Mouse (Mus musculus) liver (tissue): ENCODE data around the gene Olfr374.
"Not testable (repeated sequence)": the region's sequence is repeated elsewhere in the genome, so short reads cannot be mapped to it uniquely, and the experiment has no call there.

Experiments used
- DNase-seq: peaks from one replicate; pipeline ENCODE4 v3.0.0-alpha.2; 2020; ENCODE audit warnings: mixed read lengths

The Olfr374 gene

GRCm38 (mm10) chr8:72106740-72107139, at the start of gene Olfr374:
Gene Olfr374, plus strand, starts transcription at chr8:72107040.
- DNase-seq = no peak

- DNase-seq = not testable (repeated sequence)
These were observed 49.2 kb upstream of the Olfr374 start for GRCm38 (mm10) chr8:72057643-72058042.

DNA sequence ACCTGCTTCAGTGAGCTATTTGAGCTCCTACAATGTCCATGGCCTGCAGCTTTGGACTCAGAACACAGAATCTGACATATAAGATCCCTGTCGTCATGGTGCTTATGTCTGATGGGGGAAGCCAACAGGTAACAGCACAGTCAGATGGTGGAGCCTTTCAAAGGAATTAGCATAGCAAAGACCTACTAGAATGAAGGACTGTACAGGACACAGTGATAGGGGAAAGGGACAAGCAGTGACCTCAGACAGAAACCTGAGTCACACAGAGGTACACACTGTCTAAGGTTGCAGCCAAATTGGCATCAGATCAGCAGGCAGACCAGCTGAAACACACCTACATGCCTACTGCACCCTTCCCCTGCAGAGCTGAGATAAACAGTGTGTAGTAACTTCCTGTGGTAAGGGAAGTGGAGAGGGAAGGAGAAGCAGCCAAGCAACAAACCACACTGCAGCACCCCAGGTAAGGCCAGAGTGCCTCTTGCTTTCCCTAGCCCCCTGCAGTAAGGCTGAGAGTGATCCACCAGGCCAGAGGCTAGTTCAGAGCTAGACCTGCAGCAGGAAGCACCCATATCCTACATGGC, 39.9 kb upstream of the Olfr374 start:
- not testable (repeated sequence) for DNase-seq

DNA sequence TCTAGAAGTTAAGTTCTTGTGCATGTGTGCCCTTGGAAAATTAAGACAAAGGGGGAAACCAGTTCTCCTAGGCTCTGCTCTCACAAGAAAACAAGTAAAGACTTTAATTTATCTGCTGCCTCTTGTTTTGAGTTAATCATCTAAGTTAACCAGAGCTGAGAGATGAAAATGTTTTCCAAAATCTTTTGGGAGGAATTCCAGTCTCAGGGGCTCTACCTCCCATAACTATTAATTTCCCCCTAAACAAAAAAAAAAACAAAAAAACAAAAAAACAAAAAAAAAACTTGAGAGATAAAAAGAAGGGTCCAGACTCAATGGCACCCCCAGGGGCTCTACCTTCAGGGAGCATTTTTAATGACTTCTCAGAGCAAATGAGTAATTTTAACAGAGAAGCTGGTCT, 24.0 kb upstream of the Olfr374 start, which contains the start of gene Olfr373:
Olfr373 (plus strand) TSS at position 301 of the 400 bp plus-strand sequence.
- DNase-seq = not testable (repeated sequence)

DNA sequence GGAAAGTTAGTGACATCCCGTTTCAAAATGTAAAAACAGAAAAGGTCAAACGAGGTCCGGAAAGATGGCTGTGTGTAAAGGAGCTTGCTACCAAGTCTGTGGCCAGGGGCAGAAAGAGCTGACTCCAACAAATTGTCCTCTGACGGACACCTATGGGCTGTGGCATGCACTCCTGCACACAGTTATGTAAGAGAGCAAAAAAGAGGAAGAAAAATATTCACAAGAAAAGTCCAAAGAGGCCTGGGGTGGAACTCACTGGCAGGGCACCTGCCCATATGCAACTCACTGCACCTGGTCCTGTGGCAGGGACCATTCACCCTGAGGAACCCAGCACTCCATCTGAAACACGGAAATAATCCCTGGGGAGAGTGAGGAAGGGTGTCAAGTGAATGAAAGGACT, 22.1 kb upstream of the Olfr374 start:
- no peak for DNase-seq

DNA sequence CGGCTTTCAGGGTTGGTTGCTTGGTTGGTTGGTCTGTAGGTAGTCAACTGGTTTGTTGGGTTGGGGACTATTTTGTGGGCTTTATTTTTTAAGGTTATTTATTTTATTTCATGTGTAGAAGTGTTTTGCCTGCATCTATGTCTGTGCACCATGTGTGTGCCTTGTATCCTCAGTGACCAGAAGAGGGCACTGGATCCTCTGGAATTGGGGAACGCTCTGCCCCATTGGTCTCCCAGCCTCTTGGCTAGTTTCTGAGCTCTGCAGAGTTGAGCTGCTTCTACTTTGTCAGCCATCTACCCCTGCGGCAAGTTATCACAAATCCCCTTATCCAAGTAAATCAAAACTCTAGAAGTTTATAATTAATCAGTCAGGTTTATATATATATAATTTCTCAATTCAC, 19.2 kb upstream of the Olfr374 start:
- DNase-seq = not testable (repeated sequence)

GRCm38 (mm10) chr8:72096721-72097120, 10.1 kb upstream of the Olfr374 start:
- DNase-seq = not testable (repeated sequence)

DNA sequence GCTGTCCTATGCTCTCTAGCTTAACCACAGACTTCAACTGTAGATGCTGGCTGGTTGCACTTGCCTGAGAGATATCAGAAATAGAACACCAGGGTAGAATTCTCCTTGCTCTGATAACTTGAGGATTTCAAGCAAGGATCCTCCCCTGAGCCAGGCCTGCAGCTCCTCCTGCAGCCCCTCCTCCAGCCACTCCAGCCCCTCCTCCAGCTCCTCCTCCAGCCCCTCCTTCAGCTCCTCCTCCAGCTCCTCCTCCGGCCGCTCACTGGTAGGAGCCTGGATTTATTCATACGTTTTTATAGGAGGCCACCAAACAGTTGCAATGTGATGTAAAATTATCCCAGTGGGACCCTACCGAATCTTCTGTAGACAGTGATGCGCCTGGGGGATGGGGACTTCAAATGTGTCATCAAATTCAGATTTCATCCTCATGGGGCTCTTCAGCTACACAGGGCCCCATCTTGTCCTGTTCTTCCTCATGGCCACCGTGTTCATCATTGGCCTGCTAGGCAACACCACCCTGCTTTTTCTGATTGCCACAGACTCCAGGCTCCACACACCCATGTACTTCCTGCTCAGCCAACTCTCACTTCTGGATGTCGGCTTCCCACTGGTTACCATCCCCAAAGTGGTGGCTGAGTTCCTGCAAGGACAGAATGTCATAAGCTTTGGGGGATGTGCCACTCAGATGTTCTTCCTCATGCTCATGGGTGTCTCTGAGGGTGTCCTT, 7.3 kb upstream of the Olfr374 start:
- peak; percentile 19 for DNase-seq

DNA sequence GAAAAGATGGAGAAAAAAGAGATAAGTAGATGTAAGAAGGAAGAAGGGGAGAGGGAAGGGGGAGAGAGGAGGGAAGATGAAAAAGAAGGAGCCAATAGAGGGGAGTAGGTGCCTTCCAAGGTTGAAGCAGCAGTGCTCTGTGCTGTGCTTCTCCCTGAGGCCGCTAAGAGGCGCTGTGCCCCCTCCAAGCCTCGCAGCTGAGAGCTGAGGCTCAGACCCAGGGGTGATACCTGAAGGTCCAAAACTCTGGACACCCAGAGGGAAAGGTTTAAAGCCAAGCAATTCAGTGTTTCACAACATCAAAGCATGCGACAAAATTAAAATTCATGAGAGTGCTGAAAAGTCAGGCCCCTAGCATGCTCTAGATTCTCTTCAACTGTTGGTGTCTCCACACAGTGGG, 1.7 kb upstream of the Olfr374 start:
- DNase-seq = no peak

- DNase-seq = no peak
These were observed 4.0 kb downstream of the Olfr374 start for GRCm38 (mm10) chr8:72110876-72111275.

DNA sequence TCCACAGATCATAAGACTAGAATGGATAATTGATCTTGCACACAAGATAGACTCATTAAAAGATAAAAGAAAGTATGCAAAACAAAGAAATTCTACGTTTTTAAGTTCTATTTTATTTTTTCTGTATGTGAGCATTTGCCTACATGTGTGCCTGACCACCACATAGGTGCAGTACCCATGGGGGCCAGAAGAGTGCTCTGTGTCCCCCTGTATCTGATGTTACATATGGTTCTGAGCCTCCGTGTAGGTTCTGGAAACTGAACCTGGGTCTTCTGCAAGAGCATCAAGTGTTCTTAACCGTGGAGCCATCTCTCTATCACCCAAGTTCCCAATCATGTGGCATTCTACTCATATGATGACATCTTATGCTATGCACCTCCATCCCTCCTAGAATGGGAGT, 5.6 kb downstream of the Olfr374 start:
- no peak for DNase-seq

DNA sequence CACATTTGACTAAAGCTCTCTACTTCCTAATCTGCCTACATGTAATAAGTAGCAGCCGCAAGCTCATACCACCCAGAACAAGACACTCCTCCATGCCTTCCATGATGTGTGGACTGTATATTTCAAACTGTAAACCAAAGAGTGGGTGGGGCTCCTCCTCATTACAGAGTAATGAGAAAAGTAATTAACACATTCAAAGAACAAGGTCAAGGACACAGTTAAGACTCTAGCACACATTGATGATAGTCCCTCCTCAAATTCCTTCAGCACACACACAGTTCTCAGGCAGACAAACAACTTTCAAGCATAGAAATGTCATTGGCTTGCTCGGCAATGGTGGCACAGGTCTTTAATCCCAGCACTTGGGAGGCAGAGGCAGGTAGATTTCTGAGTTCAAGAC, 8.4 kb downstream of the Olfr374 start:
- no peak for DNase-seq

- no peak for DNase-seq
These were observed 11.8 kb downstream of the Olfr374 start for GRCm38 (mm10) chr8:72118616-72119015.

DNA sequence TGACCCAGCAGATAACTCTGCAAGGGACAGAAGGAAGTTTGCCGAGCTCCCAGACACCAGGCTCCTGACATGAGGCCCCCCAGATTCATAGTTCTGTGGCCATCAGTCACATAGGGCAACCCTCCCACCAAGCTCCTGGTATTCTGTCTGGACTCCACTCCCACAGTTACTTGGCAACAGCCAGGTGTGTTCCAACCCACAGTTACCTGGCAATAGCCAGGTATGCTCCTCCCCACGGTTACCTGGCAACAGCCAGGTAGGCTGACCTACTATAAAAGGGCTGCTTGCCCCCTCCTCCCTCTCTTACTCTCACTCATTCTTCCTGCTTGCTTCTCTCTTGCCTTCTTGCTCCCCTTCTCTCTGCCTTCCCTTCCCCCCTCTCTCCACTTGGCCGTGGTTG, 14.6 kb downstream of the Olfr374 start:
- not testable (repeated sequence) for DNase-seq

- DNase-seq = no peak
These were observed 15.2 kb downstream of the Olfr374 start for GRCm38 (mm10) chr8:72121997-72122396.

DNA sequence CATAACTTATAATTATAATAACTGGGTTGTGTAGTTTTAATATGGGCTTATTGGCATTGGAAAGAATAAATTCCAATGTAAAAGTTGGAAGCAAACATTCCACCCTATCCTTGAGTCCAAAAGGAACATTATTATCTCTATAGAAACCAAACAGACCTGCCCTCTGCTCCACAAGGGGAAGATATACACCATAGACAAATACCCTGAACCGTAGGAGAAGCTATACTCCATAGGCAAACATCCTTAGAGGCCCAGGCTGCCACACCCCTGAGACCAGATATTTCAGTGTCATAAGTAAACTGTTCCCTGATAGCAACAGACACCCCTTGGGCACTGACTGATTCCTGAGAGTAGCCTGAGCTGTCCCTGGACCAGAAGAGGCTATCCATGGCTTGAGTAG, 21.0 kb downstream of the Olfr374 start:
- no peak for DNase-seq

- DNase-seq = peak; percentile 30
These were observed 24.4 kb downstream of the Olfr374 start for GRCm38 (mm10) chr8:72131251-72131650.

DNA sequence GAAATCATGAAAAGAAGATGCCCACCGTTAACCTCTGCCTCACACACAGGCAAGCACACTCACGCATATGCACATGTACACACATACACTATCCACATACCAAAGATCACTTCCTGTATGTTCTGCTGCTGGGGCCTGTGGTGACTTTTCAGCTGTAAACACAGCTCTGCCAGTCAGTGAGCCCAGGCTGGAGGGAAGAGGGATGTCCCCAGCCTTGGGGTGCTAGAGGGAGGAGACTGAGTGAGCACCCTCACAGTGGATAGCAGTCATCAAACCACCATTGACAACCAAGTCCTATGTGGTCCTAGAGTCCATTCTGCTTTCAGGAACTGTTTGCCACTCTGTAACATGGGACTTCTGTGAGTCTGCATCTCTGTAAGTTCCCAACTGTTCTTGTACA, 25.1 kb downstream of the Olfr374 start:
- DNase-seq = no peak

DNA sequence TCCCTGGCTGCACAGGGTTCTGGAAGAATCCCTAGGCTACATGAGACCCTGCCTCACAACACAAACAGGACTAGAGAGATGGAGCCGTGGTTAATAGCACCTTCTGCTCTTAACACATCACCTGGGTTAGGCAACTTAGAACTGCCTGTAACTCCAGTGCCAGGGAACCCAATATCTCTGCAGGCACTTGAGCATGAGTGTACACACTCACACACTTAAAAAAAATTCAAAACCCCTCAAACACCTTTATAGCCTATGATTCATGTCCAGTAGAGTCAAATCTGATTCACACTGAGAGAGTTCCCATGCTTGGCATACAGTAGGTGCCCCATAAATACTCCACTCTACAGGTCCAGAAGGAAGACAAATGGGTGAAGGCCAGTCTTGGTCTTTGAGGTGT, 25.6 kb downstream of the Olfr374 start:
- no peak for DNase-seq

GRCm38 (mm10) chr8:72132891-72133290, 26.1 kb downstream of the Olfr374 start:
- no peak for DNase-seq

DNA sequence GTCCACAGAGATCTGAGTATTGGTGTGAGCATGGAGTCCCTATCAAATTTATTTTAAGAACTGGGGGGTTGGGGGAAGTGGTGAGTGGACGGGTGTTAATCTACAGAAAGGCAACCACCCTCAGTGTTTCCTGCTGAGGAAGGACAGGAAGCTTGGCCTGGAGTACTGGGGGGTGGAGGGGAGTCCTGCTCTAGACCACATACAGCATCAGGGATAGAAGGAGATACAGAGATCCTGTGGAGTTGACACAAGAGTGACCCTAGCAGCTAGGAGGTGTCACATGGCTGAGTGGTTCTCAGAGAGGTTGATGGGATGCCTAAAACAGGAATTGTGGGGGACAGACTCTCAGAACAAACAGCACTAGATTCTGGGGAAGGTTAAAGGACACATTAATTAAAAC, 26.7 kb downstream of the Olfr374 start:
- peak; percentile 15 for DNase-seq

DNA sequence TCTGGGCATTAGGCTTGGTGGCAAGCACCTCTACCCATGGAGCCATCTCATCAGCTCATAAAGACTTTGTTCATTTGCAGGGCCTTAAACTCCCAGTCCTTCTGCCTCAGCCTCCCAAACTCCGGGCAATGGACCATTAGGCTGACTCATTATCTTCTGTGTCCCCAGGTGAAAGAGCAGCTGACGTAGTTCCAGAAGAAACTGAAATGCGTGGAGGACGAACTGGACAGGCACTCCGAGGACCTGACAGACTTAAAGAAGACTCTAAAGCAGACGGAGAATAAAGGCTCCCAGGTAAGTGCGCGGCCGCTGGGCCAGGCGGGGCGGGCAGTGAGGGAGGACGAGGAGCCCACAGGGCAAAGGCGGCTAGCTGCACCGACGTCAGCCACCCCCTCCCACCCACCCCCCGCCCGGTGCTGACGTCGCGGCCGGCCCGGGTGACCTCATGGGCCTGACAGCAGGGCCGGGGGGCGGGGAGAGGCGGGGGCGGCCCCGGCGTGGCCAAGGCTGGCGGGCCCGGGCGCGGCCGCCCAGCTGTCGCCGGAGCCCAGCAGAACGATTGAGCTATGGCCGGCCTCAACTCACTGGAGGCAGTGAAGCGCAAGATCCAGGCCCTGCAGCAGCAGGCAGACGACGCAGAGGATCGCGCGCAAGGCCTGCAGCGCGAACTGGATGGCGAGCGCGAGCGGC, 28.1 kb downstream of the Olfr374 start, which contains the start of gene Tpm4:
Tpm4 (plus strand) TSS at position 220 of the 690 bp plus-strand sequence.
- peak; percentile 71 for DNase-seq

DNA sequence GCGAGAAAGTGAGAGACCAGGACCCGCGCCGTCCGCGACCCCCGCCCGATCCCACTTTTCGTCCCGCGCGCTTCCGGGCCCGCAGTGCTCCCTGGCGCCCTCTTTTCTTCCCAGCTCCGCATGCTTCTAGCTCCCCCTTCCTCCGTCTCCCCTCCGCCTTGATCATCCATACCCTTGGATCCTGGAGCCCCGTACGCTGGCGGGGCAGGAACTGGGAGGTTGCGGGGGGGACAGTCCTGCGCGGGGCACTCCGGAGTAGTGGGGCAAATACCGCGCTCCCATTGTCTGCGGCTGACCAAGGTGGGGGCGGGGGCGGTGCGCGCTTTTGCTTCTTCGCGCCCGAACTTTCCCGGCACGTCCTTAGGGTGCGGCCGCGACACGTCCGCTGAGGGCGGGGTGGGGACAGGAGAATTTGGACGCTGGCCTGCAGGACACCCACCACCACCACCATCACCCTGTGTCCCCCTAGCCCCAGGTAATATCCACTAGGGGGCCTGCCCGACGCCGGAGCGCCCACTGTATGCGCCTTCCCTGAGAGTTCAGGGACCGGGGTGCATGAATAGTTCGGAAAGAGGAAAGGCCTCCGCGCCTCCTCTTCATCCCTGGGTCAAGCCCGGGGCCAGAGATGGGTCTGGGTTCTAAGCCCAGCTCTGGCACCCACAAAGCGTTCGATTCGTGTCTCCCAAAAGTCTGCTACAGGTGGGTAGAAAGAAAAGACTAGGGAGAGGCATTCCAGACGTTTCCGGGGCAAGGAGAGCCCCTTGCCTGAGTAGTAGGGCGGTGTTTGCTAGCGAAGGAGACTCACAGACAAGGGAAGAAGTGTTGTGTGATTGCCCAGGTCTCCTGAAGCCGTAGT, 28.8 kb downstream of the Olfr374 start:
- DNase-seq = peak; percentile 46
